Mouse (Mus musculus) embryonic facial prominence, embryonic 10.5 days (tissue): ENCODE measurements around the gene Map1b. TPM values are rescaled to one million over a fixed set of nuclear protein-coding genes. Genes with fewer than 3 reads are reported as not detected.
A peak's percentile ranks its signal among the peaks of the same experiment; 100 is the strongest.

ENCODE experiments used
- DNase-seq: peaks from one replicate; pipeline ENCODE4 v3.0.0-alpha.2; 2017; ENCODE audit warnings: low spot score
- H3K27ac ChIP-seq: fragments of 300-500 bp; sonication (generic); replicated peaks from 2 replicates; pipeline ENCODE4 v1.5.1; 2016; ENCODE audit warnings: mild to moderate bottlenecking
- H3K27me3 ChIP-seq: fragments of 300-500 bp; sonication (generic); replicated peaks from 2 replicates; pipeline ENCODE4 v1.6.1; 2016; ENCODE audit warnings: low read depth, mild to moderate bottlenecking; ENCODE audit not compliant: poor library complexity, severe bottlenecking
- H3K36me3 ChIP-seq: fragments of 300-500 bp; sonication (generic); replicated peaks from 2 replicates; pipeline ENCODE4 v1.6.1; 2016; ENCODE audit warnings: mild to moderate bottlenecking, moderate library complexity
- H3K4me1 ChIP-seq: fragments of 300-500 bp; sonication (generic); 2 replicates; pipeline ENCODE4 v1.6.1; 2016
- H3K4me3 ChIP-seq: fragments of 300-500 bp; sonication (generic); 2 replicates; pipeline ENCODE4 v1.5.1; 2016; ENCODE audit warnings: mild to moderate bottlenecking, moderate library complexity
- H3K9me3 ChIP-seq: fragments of 300-500 bp; sonication (generic); 2 replicates; pipeline ENCODE4 v1.6.1; 2016; ENCODE audit warnings: mild to moderate bottlenecking
- WGBS: fragments of 180-500 bp; shearing (Covaris S2); methylation state at CpG from one replicate; pipeline ENCODE4 v1.1.7; 2016; 5-methylcytosine and 5-hydroxymethylcytosine counted together
- polyA plus RNA-seq: library from polyadenylated mRNA; unstranded; fragments of >200 nt; fragmentation: Nextera tagmentation; extraction: Ambion mirVana; gene quantifications from 2 replicates; pipeline ENCODE4 v1.2.1, GENCODE M21; 2016

The Map1b gene
- polyA plus RNA-seq, 1 experiment from 2014 or later: 288 TPM

- DNase-seq: no peak
- Histone ChIP-seq H3K9me3 (no peaks in the 10 kb centered on the region), H3K4me1 (peaks cover 42% of the 10 kb centered on the region), H3K4me3 (no peak overlapping the region), H3K27me3 (no peaks in the 10 kb centered on the region), H3K36me3 (peaks cover 73% of the 10 kb centered on the region), H3K27ac (no peak overlapping the region)
- WGBS: 89% methylated on average over 2 of the region's 2 CpGs
Measured at GRCm38 (mm10) chr13:99440228-99440627, 76.1 kb downstream of the Map1b start.

GRCm38 (mm10) chr13:99439357-99439756 is 77.0 kb downstream of the Map1b start:
- 92% methylated on average over 5 of the region's 5 CpGs for WGBS
- H3K27me3 ChIP-seq: no peaks in the 10 kb centered on the region
- peaks cover 82% of the 10 kb centered on the region for H3K36me3 ChIP-seq
- H3K9me3 ChIP-seq: no peaks in the 10 kb centered on the region
- H3K4me3 ChIP-seq: no peak overlapping the region
- H3K27ac ChIP-seq: no peak overlapping the region
- no peak for DNase-seq
- peaks cover 33% of the 10 kb centered on the region for H3K4me1 ChIP-seq

GRCm38 (mm10) chr13:99437051-99437450 is 79.3 kb downstream of the Map1b start:
- H3K36me3 ChIP-seq: peaks cover 99% of the 10 kb centered on the region

GRCm38 (mm10) chr13:99434494-99434893 is 81.8 kb downstream of the Map1b start:
- no peak overlapping the region for H3K27ac ChIP-seq
- 97% methylated on average over 9 of the region's 9 CpGs for WGBS
- DNase-seq: no peak
- no peaks in the 10 kb centered on the region for H3K27me3 ChIP-seq
- peaks cover 99% of the 10 kb centered on the region for H3K36me3 ChIP-seq
- no peaks in the 10 kb centered on the region for H3K4me1 ChIP-seq
- H3K4me3 ChIP-seq: no peak overlapping the region
- H3K9me3 ChIP-seq: no peaks in the 10 kb centered on the region

More at GRCm38 (mm10) chr13:99437051-99437450, 79.3 kb downstream of the Map1b start:
- DNase-seq: no peak
- Histone ChIP-seq H3K9me3 (no peaks in the 10 kb centered on the region), H3K4me1 (peaks cover 12% of the 10 kb centered on the region), H3K4me3 (no peak overlapping the region), H3K27me3 (no peaks in the 10 kb centered on the region), H3K27ac (no peak overlapping the region)

- WGBS: 96% methylated on average over 29 of the region's 29 CpGs
- Histone ChIP-seq H3K36me3 (peaks cover 99% of the 10 kb centered on the region), H3K4me1 (no peaks in the 10 kb centered on the region), H3K27ac (no peak overlapping the region), H3K27me3 (no peaks in the 10 kb centered on the region), H3K9me3 (no peaks in the 10 kb centered on the region), H3K4me3 (no peak overlapping the region)
- DNase-seq: no peak
Measured at GRCm38 (mm10) chr13:99433068-99434008, 83.0 kb downstream of the Map1b start.

DNA sequence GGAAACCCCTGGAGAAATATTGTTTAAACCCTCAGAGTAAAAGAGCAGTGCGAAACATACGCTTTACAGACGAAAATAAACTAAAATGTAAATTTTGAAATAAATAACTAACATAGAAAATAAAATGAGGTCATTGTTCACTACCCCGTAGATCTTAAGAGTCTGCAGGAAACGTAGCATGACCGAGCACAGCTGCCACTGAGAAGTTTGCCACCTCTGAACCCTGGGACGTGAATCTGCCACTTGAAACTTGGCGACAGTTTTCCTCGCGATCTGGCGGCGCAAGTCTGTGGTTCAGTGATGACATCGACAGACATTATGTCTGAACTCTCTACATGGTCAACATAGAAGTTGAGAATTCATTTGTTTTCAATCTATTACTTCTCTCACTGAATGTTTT is 92.8 kb downstream of the Map1b start:
- Histone ChIP-seq H3K27ac (no peak overlapping the region), H3K9me3 (no peaks in the 10 kb centered on the region), H3K27me3 (no peaks in the 10 kb centered on the region), H3K4me3 (no peak overlapping the region), H3K4me1 (peaks cover 4% of the 10 kb centered on the region; the same call in 1 of the 2 replicates), H3K36me3 (peaks cover 74% of the 10 kb centered on the region)
- DNase-seq: no peak
- 90% methylated on average over 13 of the region's 13 CpGs for WGBS

DNA sequence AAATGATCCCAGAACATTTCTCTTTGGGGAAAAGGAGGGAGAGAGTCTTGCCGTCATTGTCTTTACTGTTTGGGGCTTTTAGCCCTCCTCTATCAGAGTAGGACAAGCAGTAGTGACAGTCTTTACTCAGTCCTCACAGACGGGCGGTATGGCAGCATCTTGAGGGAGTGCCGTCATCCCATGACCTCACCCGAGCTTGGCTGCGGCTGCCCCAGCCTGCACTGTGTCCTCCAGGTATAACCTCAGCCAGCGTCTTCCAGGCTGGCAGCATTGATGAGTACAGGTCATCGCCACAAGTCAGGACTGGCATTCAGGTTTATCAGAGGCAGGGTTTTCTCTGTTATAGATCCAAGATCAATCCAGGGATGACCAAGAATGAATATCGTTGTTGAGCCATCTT is 99.7 kb downstream of the Map1b start:
- 84% methylated on average over 9 of the region's 9 CpGs for WGBS
- H3K27me3 ChIP-seq: no peaks in the 10 kb centered on the region
- no peak overlapping the region for H3K27ac ChIP-seq
- peaks cover 47% of the 10 kb centered on the region for H3K4me1 ChIP-seq
- no peaks in the 10 kb centered on the region for H3K9me3 ChIP-seq
- H3K4me3 ChIP-seq: no peak overlapping the region
- peaks cover 60% of the 10 kb centered on the region for H3K36me3 ChIP-seq
- no peak for DNase-seq

DNA sequence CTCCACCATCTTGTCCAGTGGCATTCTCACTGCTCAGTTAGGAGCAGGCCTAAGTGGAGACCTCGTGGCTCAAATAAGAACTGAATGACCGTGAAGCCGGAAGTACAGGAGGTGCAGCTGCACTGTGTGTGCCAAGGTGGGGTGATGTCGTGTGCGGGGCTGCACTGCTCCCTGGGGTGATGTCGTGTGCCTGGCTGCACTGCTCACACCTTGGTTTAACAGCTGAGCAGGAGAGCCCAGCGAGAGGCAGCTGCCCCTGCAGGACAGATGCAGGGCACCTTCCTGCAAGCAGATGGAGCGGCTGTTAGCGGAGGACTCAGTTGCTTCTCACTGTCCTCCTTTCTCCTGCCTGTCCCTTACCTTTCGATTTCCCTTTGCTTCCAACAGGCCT is 102.0 kb downstream of the Map1b start:
- 37% methylated on average over 10 of the region's 10 CpGs for WGBS
- no peak for DNase-seq
- H3K36me3 ChIP-seq: peaks cover 73% of the 10 kb centered on the region
- peak overlapping the region; percentile 82 for H3K27ac ChIP-seq
- no peaks in the 10 kb centered on the region for H3K9me3 ChIP-seq
- 0 out of 2 replicates have a peak overlapping the region, but pooled peaks have one; percentile 0 for H3K4me3 ChIP-seq
- H3K4me1 ChIP-seq: peaks cover 49% of the 10 kb centered on the region
- no peaks in the 10 kb centered on the region for H3K27me3 ChIP-seq

DNA sequence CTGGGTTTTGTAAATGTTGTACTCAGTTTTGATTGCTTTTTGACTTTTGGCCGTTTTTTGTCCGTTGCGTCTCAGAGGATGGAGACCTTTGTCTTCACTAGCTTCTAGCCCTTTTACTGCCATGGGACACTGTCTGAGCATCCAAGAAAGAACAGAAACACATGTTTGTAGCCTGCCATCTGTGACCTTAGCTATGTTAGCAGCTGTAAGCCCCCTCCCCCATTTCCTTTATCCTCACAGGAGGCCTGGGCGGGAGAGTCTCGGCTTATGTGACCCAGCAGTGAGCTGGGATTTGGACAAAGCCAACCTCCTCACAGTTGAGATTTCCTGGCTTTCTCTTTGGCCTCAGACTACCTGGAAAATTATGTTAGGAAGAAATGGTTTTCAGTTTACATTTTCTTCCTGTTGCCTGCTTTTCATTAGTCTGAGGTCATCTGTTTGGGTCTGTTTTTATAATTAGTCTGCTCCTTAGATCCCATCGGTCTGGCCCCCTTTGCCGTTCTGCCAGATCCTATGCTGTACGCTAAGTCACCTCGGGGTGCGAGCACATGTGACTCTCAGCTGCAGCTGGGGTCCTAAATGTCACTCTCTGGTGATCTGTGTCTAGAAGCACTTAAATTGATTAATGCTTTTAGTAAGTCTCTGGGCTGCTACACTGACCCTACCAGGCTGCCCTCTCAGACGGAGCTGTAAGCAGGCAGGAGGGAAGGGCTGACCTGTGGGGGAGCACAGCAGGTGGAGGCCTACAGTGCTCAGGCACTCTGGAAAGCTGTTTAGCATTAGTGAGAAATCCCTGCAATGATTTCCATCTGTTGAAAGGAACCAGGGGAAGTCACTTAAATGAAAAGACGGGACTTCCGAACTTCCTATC is 102.6 kb downstream of the Map1b start:
- DNase-seq: peak; percentile 79
- 28% methylated on average over 13 of the region's 13 CpGs for WGBS
- H3K27me3 ChIP-seq: no peaks in the 10 kb centered on the region
- H3K36me3 ChIP-seq: peaks cover 76% of the 10 kb centered on the region
- H3K4me1 ChIP-seq: peaks cover 47% of the 10 kb centered on the region
- no peak overlapping the region for H3K4me3 ChIP-seq
- no peaks in the 10 kb centered on the region for H3K9me3 ChIP-seq
- H3K27ac ChIP-seq: peak overlapping the region; percentile 82

DNA sequence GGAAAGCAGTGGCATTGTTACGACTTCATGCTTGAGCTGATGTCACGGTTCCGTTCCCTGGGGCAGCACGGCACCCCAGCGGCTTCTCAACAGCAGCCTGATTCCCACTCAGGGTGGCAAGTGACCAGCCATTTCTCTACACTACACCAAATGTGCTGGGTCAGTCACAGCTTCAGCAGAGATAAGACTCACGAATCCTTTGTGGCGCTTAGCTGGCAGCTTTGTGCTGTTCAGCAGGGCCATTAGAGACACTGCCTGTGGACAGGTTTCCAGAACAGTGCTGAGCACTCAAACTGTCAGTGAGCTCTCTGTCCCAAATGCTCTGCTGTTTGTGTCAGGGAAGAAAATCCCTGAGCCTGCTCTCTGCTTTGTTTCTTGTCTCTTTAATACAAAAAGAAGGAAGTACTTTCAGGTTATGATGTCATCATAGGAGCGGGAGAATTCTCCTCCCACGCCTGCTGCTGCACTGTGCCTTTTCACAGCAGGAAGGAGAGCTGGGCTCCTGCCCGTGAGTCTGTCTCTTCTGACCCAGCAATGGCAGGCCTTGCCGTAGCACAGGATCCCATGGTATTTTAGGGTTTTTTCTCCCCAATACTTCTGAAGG is 103.8 kb downstream of the Map1b start:
- DNase-seq: no peak
- Histone ChIP-seq H3K4me3 (no peak overlapping the region), H3K27me3 (no peaks in the 10 kb centered on the region), H3K27ac (peak overlapping the region; percentile 82), H3K9me3 (no peaks in the 10 kb centered on the region), H3K4me1 (peaks cover 47% of the 10 kb centered on the region), H3K36me3 (peaks cover 74% of the 10 kb centered on the region)
- WGBS: 71% methylated on average over 11 of the region's 11 CpGs

GRCm38 (mm10) chr13:99411761-99412160 is 104.6 kb downstream of the Map1b start:
- no peak overlapping the region for H3K4me3 ChIP-seq
- H3K27ac ChIP-seq: peak overlapping the region; percentile 82; the same call in 1 of the 2 replicates
- H3K27me3 ChIP-seq: no peaks in the 10 kb centered on the region
- H3K9me3 ChIP-seq: no peaks in the 10 kb centered on the region
- DNase-seq: no peak
- peaks cover 77% of the 10 kb centered on the region for H3K36me3 ChIP-seq
- WGBS: 96% methylated on average over 3 of the region's 3 CpGs
- H3K4me1 ChIP-seq: peaks cover 47% of the 10 kb centered on the region
